ENCODE assay signal across 20 mouse cellular contexts in genomic region chr1:82819366-82819765, GRCm38 (mm10). TPM values are rescaled to one million over a fixed set of nuclear protein-coding genes. Genes with fewer than 3 reads are reported as not detected.
DNase-seq lines count a peak whose midpoint lies in the region; ATAC-seq and TF ChIP-seq lines count a peak whose summit lies in the region.
"Had no signal": no experiment of that assay in that cellular context is flagged by ENCODE, and none has a peak within 500 bp of the region (broad histone marks: within the 10 kb centered on the region; RNA-seq: fewer than 3 reads in every experiment).

No protein-coding gene starts in this region.

- H3K4me1 ChIP-seq in intestine, embryonic 16.5 days (ENCODE audit: control insufficient read depth, insufficient read depth, low read length): peaks cover 5% of the 10 kb centered on the region; the same call in 1 of the 2 replicates
- peaks cover 3% of the 10 kb centered on the region for H3K4me1 ChIP-seq in intestine, postnatal 0 days (replicated peaks; ENCODE audit: control insufficient read depth, insufficient read depth, low read length)
- H3K4me1 ChIP-seq in ES-E14 (ENCODE audit: control insufficient read depth in 2 of 2, insufficient read depth in 2 of 2, low read length in 2 of 2, poor library complexity in 1 of 2): peaks cover 4 to 11% of the 10 kb centered on the region in 2 experiments; a peak in 3 of 4 replicates
- peaks cover 82 to 83% of the 10 kb centered on the region in 2 experiments for H3K4me1 ChIP-seq in liver, embryonic 14.5 days (replicated peaks; ENCODE audit: control insufficient read depth in 2 of 2, insufficient read depth in 2 of 2, low read length in 1 of 2)
- no peaks in the 10 kb centered on the region for H3K4me1 ChIP-seq in midbrain, embryonic 16.5 days (ENCODE audit: control insufficient read depth, insufficient read depth, low read length)
- H3K4me1 ChIP-seq: forebrain, embryonic 15.5 days; hindbrain, embryonic 15.5 days had no signal

- no peaks in the 10 kb centered on the region for H3K27me3 ChIP-seq in intestine, embryonic 16.5 days (replicated peaks; ENCODE audit: control insufficient read depth, insufficient read depth, low read length)
- no peaks in the 10 kb centered on the region for H3K27me3 ChIP-seq in intestine, postnatal 0 days (replicated peaks; ENCODE audit: control insufficient read depth, insufficient read depth, low read length)
- no peaks in the 10 kb centered on the region for H3K27me3 ChIP-seq in liver, embryonic 14.5 days (ENCODE audit: control insufficient read depth, insufficient read depth, low read length)
- no peaks in the 10 kb centered on the region for H3K27me3 ChIP-seq in midbrain, embryonic 16.5 days (ENCODE audit: control insufficient read depth, insufficient read depth, low read depth, low read length)
- H3K27me3 ChIP-seq: embryonic facial prominence, embryonic 15.5 days; forebrain, embryonic 15.5 days; hindbrain, embryonic 15.5 days; neural tube, embryonic 13.5 days had no signal

- ATAC-seq in intestine, embryonic 16.5 days: no peak
- no peak for ATAC-seq in intestine, postnatal 0 days
- peak; percentile 73 for ATAC-seq in CD4-positive, CD25-positive, alpha-beta regulatory T cell, adult 4 months
- no peak for ATAC-seq in liver, embryonic 14.5 days (ENCODE audit: insufficient read depth)
- no peak for ATAC-seq in midbrain, embryonic 16.5 days
- ATAC-seq: forebrain, embryonic 15.5 days had no signal

- H3K36me3 ChIP-seq in intestine, embryonic 16.5 days (ENCODE audit: control insufficient read depth, insufficient read depth, low read length): no peaks in the 10 kb centered on the region
- no peaks in the 10 kb centered on the region for H3K36me3 ChIP-seq in intestine, postnatal 0 days (ENCODE audit: control insufficient read depth, insufficient read depth)
- no peaks in the 10 kb centered on the region for H3K36me3 ChIP-seq in ES-E14 (ENCODE audit: control insufficient read depth, insufficient read depth, low read length, poor library complexity, severe bottlenecking)
- no peaks in the 10 kb centered on the region for H3K36me3 ChIP-seq in liver, embryonic 14.5 days (replicated peaks; ENCODE audit: control insufficient read depth, insufficient read depth, low read depth)
- H3K36me3 ChIP-seq in midbrain, embryonic 16.5 days (ENCODE audit: control insufficient read depth, insufficient read depth, low read length): no peaks in the 10 kb centered on the region
- H3K36me3 ChIP-seq: embryonic facial prominence, embryonic 15.5 days; forebrain, embryonic 15.5 days; hindbrain, embryonic 15.5 days; neural tube, embryonic 13.5 days had no signal

- H3K9ac ChIP-seq in intestine, embryonic 16.5 days (ENCODE audit: low read depth, low read length): 0 out of 2 replicates have a peak overlapping the region, but pooled peaks have one; percentile 16
- H3K9ac ChIP-seq in intestine, postnatal 0 days (ENCODE audit: low read depth, low read length): no peak overlapping the region
- H3K9ac ChIP-seq in ES-E14 (ENCODE audit: insufficient read depth, low read depth, low read length, poor library complexity, severe bottlenecking): peak overlapping the region; percentile 35; the same call in 1 of the 2 replicates
- H3K9ac ChIP-seq in liver, embryonic 14.5 days (replicated peaks): peak overlapping the region; percentile 57
- no peak overlapping the region for H3K9ac ChIP-seq in midbrain, embryonic 16.5 days (ENCODE audit: low read depth, low read length)
- H3K9ac ChIP-seq: embryonic facial prominence, embryonic 15.5 days; forebrain, embryonic 15.5 days; hindbrain, embryonic 15.5 days; neural tube, embryonic 13.5 days had no signal

- WGBS in intestine, embryonic 16.5 days: 65% methylated on average over 10 of the region's 10 CpGs
- 60% methylated on average over 10 of the region's 10 CpGs for WGBS in intestine, postnatal 0 days
- 48% methylated on average over 10 of the region's 10 CpGs for WGBS in liver, embryonic 14.5 days (ENCODE audit: insufficient replicate concordance)
- WGBS in midbrain, embryonic 16.5 days: 53% methylated on average over 10 of the region's 10 CpGs

- in situ Hi-C loops in ES-E14 (cut with MboI; ENCODE audit: low sequenced_read_pairs in 2 of 2, unreplicated experiment in 2 of 2): loop anchor here in 1 of 2 experiments (25.0 kb wide), 1 partner anchor 168 kb away; no protein-coding TSS in a partner anchor

- no peak overlapping the region for H3K4me2 ChIP-seq in intestine, embryonic 16.5 days (ENCODE audit: low read depth, low read length)
- no peak overlapping the region for H3K4me2 ChIP-seq in intestine, postnatal 0 days (replicated peaks; ENCODE audit: low read depth)
- peak overlapping the region; percentile 66 for H3K4me2 ChIP-seq in liver, embryonic 14.5 days (ENCODE audit: low read depth)
- no peak overlapping the region for H3K4me2 ChIP-seq in midbrain, embryonic 16.5 days (ENCODE audit: low read length)
- H3K4me2 ChIP-seq: embryonic facial prominence, embryonic 15.5 days; forebrain, embryonic 15.5 days; hindbrain, embryonic 15.5 days; neural tube, embryonic 13.5 days had no signal

- no peak overlapping the region for H3K27ac ChIP-seq in intestine, embryonic 16.5 days (ENCODE audit: low read length)
- H3K27ac ChIP-seq in intestine, postnatal 0 days (ENCODE audit: low read depth, low read length): no peak overlapping the region
- H3K27ac ChIP-seq in ES-E14 (ENCODE audit: insufficient read depth, low read depth, low read length, poor library complexity, severe bottlenecking): no peak overlapping the region; the same call in 1 of the 2 replicates
- H3K27ac ChIP-seq in liver, embryonic 14.5 days: peak overlapping the region; percentile 82
- no peak overlapping the region for H3K27ac ChIP-seq in midbrain, embryonic 16.5 days (ENCODE audit: low read length)
- H3K27ac ChIP-seq: embryonic facial prominence, embryonic 15.5 days; forebrain, embryonic 15.5 days; hindbrain, embryonic 15.5 days; neural tube, embryonic 13.5 days had no signal

- no peaks in the 10 kb centered on the region for H3K9me3 ChIP-seq in intestine, embryonic 16.5 days (ENCODE audit: control insufficient read depth, low read length)
- no peaks in the 10 kb centered on the region for H3K9me3 ChIP-seq in intestine, postnatal 0 days (ENCODE audit: control insufficient read depth)
- no peaks in the 10 kb centered on the region for H3K9me3 ChIP-seq in ES-E14 (ENCODE audit: control insufficient read depth, insufficient read depth, low read depth, low read length)
- H3K9me3 ChIP-seq in liver, embryonic 14.5 days (ENCODE audit: control insufficient read depth, low read length): no peaks in the 10 kb centered on the region
- no peaks in the 10 kb centered on the region for H3K9me3 ChIP-seq in midbrain, embryonic 16.5 days (replicated peaks; ENCODE audit: control insufficient read depth, low read length, poor library complexity, severe bottlenecking)
- H3K9me3 ChIP-seq: embryonic facial prominence, embryonic 15.5 days; forebrain, embryonic 15.5 days; hindbrain, embryonic 15.5 days; neural tube, embryonic 13.5 days had no signal

- TF ChIP-seq EP300 in liver, embryonic 14.5 days (IDR thresholded peaks at IDR 0.05; ENCODE audit: low read depth): no peak

- no peak for TF ChIP-seq CTCF in intestine, postnatal 0 days (IDR thresholded peaks at IDR 0.05; ENCODE audit: low read depth)
- TF ChIP-seq CTCF in liver, embryonic 14.5 days (IDR thresholded peaks at IDR 0.05; ENCODE audit: low read depth): no peak

- H3K4me3 ChIP-seq in intestine, embryonic 16.5 days (ENCODE audit: low read length): no peak overlapping the region
- no peak overlapping the region for H3K4me3 ChIP-seq in intestine, postnatal 0 days (ENCODE audit: low read depth, low read length)
- no peak overlapping the region for H3K4me3 ChIP-seq in ES-E14 (ENCODE audit: insufficient read depth in 1 of 2, low read depth in 1 of 2, low read length in 2 of 2, poor library complexity in 1 of 2, severe bottlenecking in 1 of 2)
- H3K4me3 ChIP-seq in liver, embryonic 14.5 days (ENCODE audit: insufficient read depth in 1 of 2, low read depth in 2 of 2, low read length in 2 of 2): no peak overlapping the region
- no peak overlapping the region for H3K4me3 ChIP-seq in midbrain, embryonic 16.5 days (ENCODE audit: low read depth, low read length)
- H3K4me3 ChIP-seq: embryonic facial prominence, embryonic 15.5 days; forebrain, embryonic 15.5 days; hindbrain, embryonic 15.5 days; neural tube, embryonic 13.5 days had no signal

- DNase-seq in ES-E14 (ENCODE audit: low read depth, low spot score): no peak
- DNase-seq in liver, embryonic 14.5 days (ENCODE audit: low read depth in 3 of 3, low spot score in 3 of 3): no peak
- no peak for DNase-seq in kidney, adult 11 months
- DNase-seq in ovary, adult 18-20 months (ENCODE audit: low spot score): no peak
- DNase-seq: cerebellum, adult 11-12 months; lung, adult 2 months; retina, postnatal 1 day had no signal

RNA-seq across cellular contexts. Expression of gene Agfg1, which starts 19.9 kb away (rescaled TPM):
- 14.1 and 31.8 TPM in 2 replicates for polyA plus RNA-seq in intestine, embryonic 16.5 days (2015; fragmentation: Nextera tagmentation; extraction: Ambion mirVana)
- 35.8 and 36.7 TPM in 2 replicates for polyA plus RNA-seq in intestine, postnatal 0 days (2015; fragmentation: Nextera tagmentation; extraction: Ambion mirVana)
- 10 to 100 TPM; 18.8 to 32.8 TPM for polyA plus RNA-seq in CD4-positive, CD25-positive, alpha-beta regulatory T cell, adult 4 months (2017; shearing (Covaris generic))
- total RNA-seq in ES-E14 (2012; rRNA removed): 46.1 and 66.6 TPM in 2 replicates
- polyA plus RNA-seq in liver, embryonic 14.5 days (2012; rRNA removed): 43.8 and 47.8 TPM in 2 replicates
- polyA plus RNA-seq in liver, embryonic 14.5 days (2014; fragmentation: Nextera tagmentation; extraction: Ambion mirVana): 59.4 and 65.3 TPM in 2 replicates
- 25.7 and 27.9 TPM in 2 replicates for polyA plus RNA-seq in midbrain, embryonic 16.5 days (2015; fragmentation: Nextera tagmentation; extraction: Ambion mirVana)

RNA-seq across cellular contexts. Expression of gene Gm47791, which starts 48.3 kb away (rescaled TPM):
- not detected in 2 replicates for polyA plus RNA-seq in intestine, embryonic 16.5 days (2015; fragmentation: Nextera tagmentation; extraction: Ambion mirVana)
- not detected in 2 replicates for polyA plus RNA-seq in intestine, postnatal 0 days (2015; fragmentation: Nextera tagmentation; extraction: Ambion mirVana)
- not detected for polyA plus RNA-seq in CD4-positive, CD25-positive, alpha-beta regulatory T cell, adult 4 months (2017; shearing (Covaris generic))
- total RNA-seq in ES-E14 (2012; rRNA removed): not detected in 2 replicates
- polyA plus RNA-seq in liver, embryonic 14.5 days (2012; rRNA removed): not detected in 2 replicates
- polyA plus RNA-seq in liver, embryonic 14.5 days (2014; fragmentation: Nextera tagmentation; extraction: Ambion mirVana): not detected in 2 replicates
- not detected in 2 replicates for polyA plus RNA-seq in midbrain, embryonic 16.5 days (2015; fragmentation: Nextera tagmentation; extraction: Ambion mirVana)
- total RNA-seq: gastrocnemius, adult 8-10 months; left cerebral cortex, postnatal 10 days; midbrain, postnatal 0 days had no signal
- polyA plus RNA-seq: forebrain, embryonic 15.5 days; hindbrain, embryonic 15.5 days; kidney, embryonic 14.5 days; lung, adult 2 months; midbrain, postnatal 0 days; neural tube, embryonic 13.5 days; testis, adult 2 months had no signal

RNA-seq across cellular contexts. Expression of gene Tm4sf20, which starts 51.1 kb away (rescaled TPM):
- polyA plus RNA-seq in intestine, embryonic 16.5 days (2015; fragmentation: Nextera tagmentation; extraction: Ambion mirVana): 201 and 234 TPM in 2 replicates
- 760 and 763 TPM in 2 replicates for polyA plus RNA-seq in intestine, postnatal 0 days (2015; fragmentation: Nextera tagmentation; extraction: Ambion mirVana)
- 1 to 10 TPM in 1 of 2 experiments, under 1 TPM in 1; 0.43 to 1.4 TPM for polyA plus RNA-seq in CD4-positive, CD25-positive, alpha-beta regulatory T cell, adult 4 months (2017; shearing (Covaris generic))
- total RNA-seq in ES-E14 (2012; rRNA removed): not detected in 2 replicates
- not detected in 2 replicates for polyA plus RNA-seq in liver, embryonic 14.5 days (2012; rRNA removed)
- not detected in 2 replicates for polyA plus RNA-seq in liver, embryonic 14.5 days (2014; fragmentation: Nextera tagmentation; extraction: Ambion mirVana)
- 0.11 TPM in 1 of 2 replicates, not detected in the other for polyA plus RNA-seq in midbrain, embryonic 16.5 days (2015; fragmentation: Nextera tagmentation; extraction: Ambion mirVana)
- total RNA-seq: gastrocnemius, adult 8-10 months; left cerebral cortex, postnatal 10 days; midbrain, postnatal 0 days had no signal
- polyA plus RNA-seq: forebrain, embryonic 15.5 days; hindbrain, embryonic 15.5 days; lung, adult 2 months; midbrain, postnatal 0 days; testis, adult 2 months had no signal

Comparison
In these comparisons a context has a peak if more than half of its experiments do, and no peak if none do; other contexts are left out.
1. H3K9ac ChIP-seq: peak in intestine, embryonic 16.5 days (single experiment), ES-E14 (single experiment) and liver, embryonic 14.5 days (single experiment); none in intestine, postnatal 0 days (single experiment) and midbrain, embryonic 16.5 days (single experiment).
2. RNA of gene Tm4sf20, which starts 51.1 kb away (polyA plus RNA-seq): 760 to 763 TPM in intestine, postnatal 0 days and 201 to 234 TPM in intestine, embryonic 16.5 days; 0.43 to 1.4 TPM in CD4-positive, CD25-positive, alpha-beta regulatory T cell, adult 4 months, 0.11 TPM in midbrain, embryonic 16.5 days and not detected in liver, embryonic 14.5 days; every median in the first group is over 10 times any median in the second.